Mouse (Mus musculus): ENCODE measurements at regions not wholly inside any gene's neighbourhood (a gene's known extent, or its start where the extent isn't known, plus 50 kb on each side); places are given as distances from the start of the nearest gene placed in this dataset.

DNA sequence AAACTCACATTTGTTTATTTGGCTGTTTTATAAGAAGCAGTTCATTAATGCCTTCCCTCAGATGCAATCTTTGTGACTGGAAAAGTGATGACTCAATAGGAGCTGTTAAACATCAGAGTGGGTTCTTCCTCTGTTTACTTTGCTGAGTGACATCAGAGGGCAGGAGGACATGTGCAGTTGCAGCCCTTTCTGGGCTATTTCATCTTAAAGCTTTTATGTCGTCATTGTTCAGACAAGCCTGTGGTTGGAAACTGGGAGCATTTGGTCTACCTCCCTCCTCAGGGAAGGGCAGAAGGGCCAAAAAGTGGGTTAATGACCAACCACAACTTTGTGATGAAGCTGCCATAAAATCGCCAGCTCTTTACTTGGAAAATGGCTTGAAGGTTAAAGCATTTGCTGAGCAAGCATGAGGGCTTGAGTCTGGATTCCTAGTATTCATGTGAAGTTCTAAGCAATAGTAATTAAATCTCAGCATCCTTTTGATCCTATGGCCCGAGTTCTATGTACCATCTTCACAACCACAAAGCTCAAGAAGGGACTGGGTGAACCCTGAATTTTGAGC, 103.8 kb upstream of the Igfbp3 start:
- DNase-seq: no peak

DNA sequence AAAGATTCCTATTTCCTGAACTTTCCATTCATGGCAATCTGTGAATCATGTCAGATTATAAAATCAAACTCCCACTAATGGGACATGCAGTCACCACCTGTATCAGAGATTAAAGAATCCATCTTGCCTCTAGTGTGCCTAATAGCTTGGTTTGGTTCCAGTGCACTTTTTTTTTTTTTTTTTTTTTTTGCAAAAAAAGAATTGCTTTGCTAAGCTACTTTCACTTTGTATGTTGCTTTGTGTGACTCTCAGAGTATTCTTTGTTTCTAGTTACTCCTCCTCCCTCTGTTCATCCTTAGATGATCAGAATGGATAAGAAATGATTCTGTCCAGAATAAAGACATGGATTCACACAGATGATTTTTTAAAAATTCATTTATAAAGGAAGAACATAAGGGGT, 82.5 kb upstream of the Igfbp3 start:
- no peak for DNase-seq

DNA sequence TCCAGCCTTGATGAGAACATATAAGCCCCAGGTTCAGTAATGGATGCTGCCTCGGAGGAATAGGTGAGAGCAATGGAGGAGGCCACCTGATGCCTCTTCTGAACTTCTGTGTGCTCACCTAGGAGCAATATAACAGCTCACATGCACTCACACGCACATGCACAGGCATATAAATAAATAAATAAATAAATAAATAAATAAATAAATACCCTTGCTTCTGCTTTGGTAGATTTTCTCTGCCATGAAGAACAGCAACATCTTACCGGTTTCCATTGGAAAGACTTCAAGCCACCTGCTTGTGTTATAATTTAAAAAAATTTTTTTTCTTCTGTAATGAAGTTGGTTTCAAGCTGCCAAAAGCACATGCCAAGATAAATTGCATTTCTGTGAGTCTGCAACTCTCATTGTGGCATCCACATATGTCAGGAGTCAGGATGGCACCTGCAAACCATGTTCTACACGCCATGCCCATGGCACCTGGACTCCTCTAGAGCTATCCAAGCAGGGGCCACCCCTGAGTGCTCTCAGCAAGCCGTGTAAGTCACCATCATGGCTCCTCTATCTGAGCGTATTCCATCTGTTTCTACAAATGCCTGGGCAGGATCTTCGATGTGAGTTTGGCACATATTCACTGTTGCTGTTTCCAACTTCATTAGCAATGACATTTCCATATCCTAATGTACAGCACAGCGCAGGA, 75.7 kb upstream of the Igfbp3 start:
- DNase-seq: no peak

DNA sequence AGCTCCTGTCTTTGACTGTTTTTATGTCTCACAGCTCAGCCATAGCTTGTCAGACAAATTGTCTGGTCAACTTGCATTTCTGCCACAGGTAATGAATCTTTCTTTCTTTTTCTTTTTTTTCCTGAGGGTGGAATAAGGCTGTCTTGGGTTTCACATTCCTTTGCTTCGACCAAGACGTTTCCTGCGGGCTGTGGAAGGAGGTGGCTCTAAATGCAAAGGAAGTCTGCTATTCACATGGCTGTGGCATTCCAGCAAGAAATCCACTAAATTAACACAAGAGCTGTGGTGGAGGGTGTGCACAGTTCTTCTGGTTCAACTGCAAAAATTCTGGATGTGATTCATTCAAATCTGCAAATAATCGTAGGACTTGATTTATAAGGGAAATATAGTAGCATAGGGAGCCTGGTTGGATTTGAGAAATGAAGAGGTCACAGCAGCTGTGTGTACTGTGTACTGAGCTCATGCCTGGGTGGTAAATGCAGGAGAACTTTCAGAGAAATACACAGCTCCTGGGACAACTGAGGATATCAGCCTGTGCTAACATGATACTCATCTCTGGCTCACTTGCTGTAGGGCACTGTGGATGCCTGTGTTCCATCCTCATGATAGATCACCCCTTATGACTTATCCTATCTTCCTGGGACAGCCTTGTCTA, 71.2 kb upstream of the Igfbp3 start:
- no peak for DNase-seq

DNA sequence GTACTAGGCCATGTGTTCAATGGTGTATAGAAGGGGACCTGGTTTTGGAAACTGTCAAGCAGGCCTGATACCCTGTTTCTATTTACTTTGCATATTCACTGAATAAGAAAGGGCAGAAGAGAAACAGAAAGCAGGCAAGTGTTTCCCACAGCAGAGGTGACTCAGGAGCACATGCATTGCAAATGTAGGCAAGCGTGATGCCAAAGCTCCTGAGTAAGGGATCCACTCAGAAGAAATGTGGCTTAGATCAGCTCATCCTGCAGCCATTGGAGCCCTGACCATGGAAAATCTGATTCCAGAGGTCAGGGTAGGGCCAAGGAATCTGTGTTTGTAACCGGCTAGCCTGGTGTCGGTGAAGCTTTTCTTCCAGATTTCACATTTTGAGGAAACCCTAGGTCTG, 69.3 kb upstream of the Igfbp3 start:
- no peak for DNase-seq

DNA sequence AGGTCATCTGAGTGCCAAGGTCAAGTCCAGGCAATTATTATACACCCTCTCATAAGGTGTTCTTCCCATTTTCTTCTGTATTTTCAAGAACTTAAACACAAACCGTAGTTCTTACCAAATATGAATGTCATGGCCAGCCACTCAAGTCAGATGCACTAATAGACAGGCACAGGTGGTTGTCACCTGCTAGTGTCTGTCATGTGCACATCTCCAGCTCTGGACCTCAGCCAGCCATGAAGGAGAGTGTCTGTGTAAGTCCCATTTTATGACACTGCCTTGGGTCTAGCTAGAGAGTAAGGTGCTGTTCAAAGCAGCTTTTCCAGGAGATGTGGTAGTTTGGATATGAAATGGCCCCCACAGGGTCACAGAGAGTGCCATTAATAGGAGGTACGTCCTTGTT, 68.5 kb upstream of the Igfbp3 start:
- no peak for DNase-seq

DNA sequence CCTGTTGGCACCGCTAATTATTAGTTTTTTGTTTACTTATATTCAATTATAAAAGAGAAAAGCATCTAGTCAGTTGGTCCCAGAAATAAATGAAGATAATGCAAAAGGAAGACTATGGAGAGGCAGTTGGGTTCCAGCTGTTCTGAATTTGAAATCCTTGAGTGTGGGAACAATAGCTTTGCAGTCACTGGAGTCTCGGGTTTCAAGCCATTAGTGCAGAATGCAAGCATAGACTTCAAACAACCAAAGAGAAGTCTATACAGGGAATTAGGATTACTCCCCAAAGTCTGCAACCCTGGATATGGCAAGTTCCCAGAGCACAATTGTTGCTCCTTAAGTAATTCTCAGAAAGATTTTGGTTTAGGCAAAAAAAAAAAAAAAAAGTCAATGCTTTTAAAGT, 67.9 kb upstream of the Igfbp3 start:
- DNase-seq: no peak

DNA sequence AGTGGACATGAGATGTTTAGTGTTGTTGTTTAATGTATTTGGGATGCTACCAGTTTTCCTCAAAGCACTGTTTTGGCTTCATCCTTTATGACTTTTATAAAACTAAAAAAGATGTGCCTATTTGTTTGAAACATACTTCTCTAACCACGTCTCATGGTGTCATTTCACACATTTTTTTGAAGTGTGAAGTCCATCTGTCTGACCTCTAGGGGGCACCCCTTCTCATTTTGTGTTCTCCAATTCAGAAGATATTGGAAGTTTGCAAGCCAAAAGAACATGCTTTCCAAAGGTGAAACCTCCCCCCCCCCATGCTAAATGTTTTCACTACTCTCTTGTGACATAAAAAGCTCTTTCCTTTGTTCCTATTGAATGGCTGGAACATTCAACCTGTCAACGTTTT, 66.2 kb upstream of the Igfbp3 start:
- no peak for DNase-seq

DNA sequence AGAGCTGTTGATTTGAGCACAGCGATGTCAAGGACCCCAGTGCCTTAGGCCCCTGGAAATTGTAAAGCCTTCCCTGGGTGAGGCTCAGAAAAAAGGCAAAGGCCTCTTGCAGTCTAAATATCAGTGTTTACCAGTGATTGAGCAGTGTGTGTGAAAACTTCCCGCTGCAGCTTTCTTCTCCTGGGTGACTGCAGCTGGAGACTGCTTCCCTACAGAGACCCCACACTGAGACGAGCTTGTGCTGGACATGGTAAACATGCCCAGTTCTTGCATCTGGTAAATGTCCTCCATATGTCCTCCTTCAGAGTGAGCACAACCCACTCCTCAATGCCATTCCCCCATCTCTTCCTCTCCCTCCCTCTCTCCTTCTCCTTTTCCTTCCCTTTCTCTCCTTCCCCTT, 58.8 kb upstream of the Igfbp3 start:
- DNase-seq: no peak

DNA sequence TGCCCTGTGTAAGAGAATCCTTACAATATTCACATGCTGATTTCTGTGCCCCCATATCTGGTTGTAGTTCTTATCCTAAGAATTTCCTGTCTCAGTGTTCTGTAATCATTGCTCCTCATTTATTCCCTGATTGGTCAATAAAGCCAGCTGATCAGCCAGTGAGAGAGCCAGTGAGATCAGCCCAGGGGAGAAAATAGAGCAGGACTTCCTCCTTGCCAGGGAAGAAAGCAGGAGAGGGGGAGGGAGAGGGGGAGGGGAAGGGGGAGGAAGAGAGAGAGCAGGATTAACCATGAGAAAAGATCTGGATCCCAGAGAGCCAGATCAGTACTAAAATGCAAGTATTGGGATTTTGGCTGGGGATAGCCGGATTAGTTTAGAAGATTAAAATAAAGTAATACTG, 57.2 kb upstream of the Igfbp3 start:
- DNase-seq: no peak

DNA sequence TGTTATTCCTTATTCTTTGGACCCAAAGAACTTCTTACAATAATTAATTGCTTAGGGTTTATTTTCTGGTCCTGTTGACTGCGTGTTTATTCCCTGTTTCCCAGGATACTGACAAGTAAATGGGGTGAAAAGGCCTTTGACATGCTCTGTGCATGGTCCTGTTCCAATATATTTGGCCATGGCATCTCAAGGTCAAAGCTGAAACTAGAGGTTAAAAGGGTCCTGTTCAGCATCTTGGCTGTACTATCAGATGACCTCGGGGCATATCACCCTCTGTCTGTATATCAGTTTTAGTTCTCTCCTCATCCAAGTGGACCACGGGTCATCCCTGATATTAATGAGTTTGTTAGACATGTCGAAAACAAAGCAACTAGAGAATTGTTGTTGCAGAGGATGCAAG, 50.2 kb upstream of the Igfbp3 start:
- DNase-seq: no peak

Data from right cerebral cortex, postnatal 25 days (tissue).